Comparison of ENCODE assay signal across 16 mouse cellular contexts in genomic region chr7:25539376-25539907, GRCm38 (mm10). TPM values are rescaled to one million over a fixed set of nuclear protein-coding genes. Genes with fewer than 3 reads are reported as not detected.
DNase-seq lines count a peak whose midpoint lies in the region; ATAC-seq and TF ChIP-seq lines count a peak whose summit lies in the region.
"Not testable (repeated sequence)": the region's sequence is repeated elsewhere in the genome, so short reads cannot be mapped to it uniquely, and the experiment has no call there.
"Had no signal": no experiment of that assay in that cellular context is flagged by ENCODE, and none has a peak within 500 bp of the region (broad histone marks: within the 10 kb centered on the region; RNA-seq: fewer than 3 reads in every experiment).

TSS of gene Ceacam2 (minus strand) at chr7:25539857.

- H3K9me3 ChIP-seq in CH12.LX (replicated peaks; ENCODE audit: low read length); megakaryocyte, embryonic 14.5 days: not testable (repeated sequence)

- not testable (repeated sequence) for TF ChIP-seq POLR2A in CH12.LX (IDR thresholded peaks at IDR 0.05; ENCODE audit: low read depth, low read length); heart, adult 2 months (IDR thresholded peaks at IDR 0.05; ENCODE audit: insufficient read depth, low read depth, low read length); kidney, adult 2 months (IDR thresholded peaks at IDR 0.05; ENCODE audit: low read depth, low read length)

- WGBS in heart, adult 2 months = 27% methylated on average over 3 of the region's 3 CpGs
- 60% methylated on average over 3 of the region's 3 CpGs for WGBS in kidney, adult 2 months

- not testable (repeated sequence) for H3K27me3 ChIP-seq in CH12.LX (replicated peaks); heart, adult 2 months (ENCODE audit: control insufficient read depth, insufficient read depth, low read length); kidney, adult 2 months (replicated peaks; ENCODE audit: control insufficient read depth, insufficient read depth, low read length); megakaryocyte, embryonic 14.5 days (replicated peaks)

- in situ Hi-C loops in CH12.LX (cut with MboI; ENCODE audit: low pct_ligation_motif_present, low pct_unique_long_range_greater_than_20kb, low sequenced_read_pairs) = loop anchor here (10.0 kb wide), 1 partner anchor 55 kb away; no protein-coding TSS in a partner anchor

- TF ChIP-seq EP300 in CH12.LX (IDR thresholded peaks at IDR 0.05; ENCODE audit: low read length); heart, adult 2 months (IDR thresholded peaks at IDR 0.05; ENCODE audit: insufficient read depth, low read depth, low read length): not testable (repeated sequence)

- intact Hi-C loops in heart, adult 2 months (cut with DNase I) = loop anchor here (2.0 kb wide), 1 partner anchor 107 kb away; no protein-coding TSS in a partner anchor

- not testable (repeated sequence) for H3K36me3 ChIP-seq in CH12.LX (replicated peaks in 1 of 2; ENCODE audit: control insufficient read depth in 1 of 2, insufficient read depth in 1 of 2, low read length in 1 of 2); heart, adult 2 months (ENCODE audit: control insufficient read depth, insufficient read depth, low read length); kidney, adult 2 months (ENCODE audit: control insufficient read depth, insufficient read depth, low read length); megakaryocyte, embryonic 14.5 days (replicated peaks; ENCODE audit: low read length)

- H3K27ac ChIP-seq in CH12.LX (ENCODE audit: insufficient read depth, low read depth); kidney, adult 2 months (ENCODE audit: insufficient read depth, low read depth, low read length): not testable (repeated sequence)
- peak within 1 kb of the TSS; percentile 69 for H3K27ac ChIP-seq in heart, adult 2 months

- H3K4me1 ChIP-seq in CH12.LX (ENCODE audit: control insufficient read depth in 1 of 2, insufficient read depth in 2 of 2); heart, adult 2 months (ENCODE audit: control insufficient read depth, insufficient read depth, low read length); kidney, adult 2 months (ENCODE audit: control insufficient read depth, insufficient read depth, low read length): not testable (repeated sequence)
- peaks cover 38% of the 10 kb centered on the region for H3K4me1 ChIP-seq in megakaryocyte, embryonic 14.5 days

- not testable (repeated sequence) for H3K79me2 ChIP-seq in CH12.LX (replicated peaks; ENCODE audit: control insufficient read depth, extremely low read depth, insufficient read depth, poor library complexity, severe bottlenecking); heart, adult 2 months (replicated peaks; ENCODE audit: control insufficient read depth, insufficient read depth, low read length)

- TF ChIP-seq RAD21 in CH12.LX (IDR thresholded peaks at IDR 0.05; ENCODE audit: low read depth, low read length) = not testable (repeated sequence)

- not testable (repeated sequence) for H3K4me2 ChIP-seq in CH12.LX (ENCODE audit: insufficient read depth, low read depth, poor library complexity, severe bottlenecking)

- H3K9ac ChIP-seq in CH12.LX (ENCODE audit: insufficient read depth, low read depth); heart, adult 2 months (ENCODE audit: low read depth, low read length): not testable (repeated sequence)

- dilution Hi-C loops in CH12.LX (cut with MboI; ENCODE audit: extremely low pct_ligation_motif_present, extremely low pct_unique_long_range_greater_than_20kb, low sequenced_read_pairs) = not testable (repeated sequence)

- ATAC-seq in common myeloid progenitor, adult 5-6 weeks (replicated peaks; ENCODE audit: low read depth, poor library complexity, severe bottlenecking) = peak; percentile 55
- peak; percentile 26; the same call in 1 of the 2 replicates for ATAC-seq in neutrophil, adult 5-6 weeks (ENCODE audit: extremely low read depth, insufficient number of reproducible peaks, low FRiP score, poor library complexity, severe bottlenecking)

- DNase-seq in CH12.LX (ENCODE audit: extremely low read depth) = peak; percentile 2
- DNase-seq in heart, adult 2 months; kidney, adult 2 months: not testable (repeated sequence)

- not testable (repeated sequence) for H3K4me3 ChIP-seq in CH12.LX (replicated peaks in 1 of 3; ENCODE audit: low read depth in 2 of 3, low read length in 2 of 3, poor library complexity in 1 of 3); heart, adult 2 months; kidney, adult 2 months (ENCODE audit: insufficient read depth, low read depth, low read length)
- peak within 1 kb of the TSS; percentile 64 for H3K4me3 ChIP-seq in megakaryocyte, embryonic 14.5 days (replicated peaks)

- not testable (repeated sequence) for TF ChIP-seq CTCF in CH12.LX (conservative IDR thresholded peaks at IDR 0.05 in 1 of 2, IDR thresholded peaks at IDR 0.05 in 1 of 2; ENCODE audit: low read depth in 2 of 2, low read length in 2 of 2); heart, adult 2 months (IDR thresholded peaks at IDR 0.05); kidney, adult 2 months (conservative IDR thresholded peaks at IDR 0.05; ENCODE audit: insufficient read depth, insufficient read length, low read depth, low read length)

RNA-seq across cellular contexts. Expression of gene Ceacam2, which starts in this region (rescaled TPM):
- total RNA-seq in CH12.LX (2012; rRNA removed) (0.08 TPM in 1 of 2 replicates, not detected in the other), CH12.LX (2014; rRNA removed) (not detected in 2 replicates)
- polyA plus RNA-seq in CH12.LX (2012; ENCODE audit: insufficient read length, low read depth) = 0.64 and 0.90 TPM in 2 replicates
- total RNA-seq in common myeloid progenitor, adult 5-6 weeks (2017) = not detected in 2 replicates
- total RNA-seq in heart, adult 2 months (2021) = 1 to 10 TPM; 2.6 to 3.3 TPM
- polyA plus RNA-seq in heart, adult 2 months (2012; rRNA removed) = 0.06 and 0.10 TPM in 2 replicates
- polyA plus RNA-seq in kidney, adult 2 months (2012; rRNA removed) = 36.3 and 41.2 TPM in 2 replicates
- polyA plus RNA-seq in megakaryocyte, embryonic 14.5 days (2012; ENCODE audit: insufficient read depth, low replicate concordance) = 1.4 and 2.9 TPM in 2 replicates
- not detected in 2 replicates for total RNA-seq in neutrophil, adult 5-6 weeks (2017)
- total RNA-seq: hindbrain, postnatal 0 days had no signal
- polyA plus RNA-seq: C2C12; CD4-positive, CD25-positive, alpha-beta regulatory T cell, adult 4 months; embryonic facial prominence, embryonic 10.5 days; erythroblast, embryonic 14.5 days; forebrain, embryonic 12.5 days; heart, embryonic 12.5 days; heart, embryonic 15.5 days; hindbrain, embryonic 11.5 days; hindbrain, postnatal 0 days; intestine, embryonic 16.5 days had no signal

Comparison
In these comparisons a context has a peak if more than half of its experiments do, and no peak if none do; other contexts are left out.
1. Peak in DNase-seq in CH12.LX; RNA of the gene not detected or under 1 TPM.
2. Peak in ATAC-seq in common myeloid progenitor, adult 5-6 weeks; RNA of the gene not detected or under 1 TPM.
3. Peak in ATAC-seq in neutrophil, adult 5-6 weeks; RNA of the gene not detected or under 1 TPM.